Mouse (Mus musculus) hindbrain, postnatal 0 days (tissue): ENCODE data around the gene Cab39l. TPM values are rescaled to one million over a fixed set of nuclear protein-coding genes. Genes with fewer than 3 reads are reported as not detected.
"Not testable (repeated sequence)": the region's sequence is repeated elsewhere in the genome, so short reads cannot be mapped to it uniquely, and the experiment has no call there.

ENCODE experiments used
- ATAC-seq: fragments of 200-750 bp; cut with Nextera tagmentation; 2 replicates; pipeline ENCODE4 v1.8.0; 2017; ENCODE audit warnings: mild to moderate bottlenecking, moderate TSS enrichment, moderate library complexity
- DNase-seq: peaks from one replicate; pipeline ENCODE4 v3.0.0-alpha.2; 2015; ENCODE audit warnings: low spot score
- H3K27ac ChIP-seq: fragments of 300-500 bp; sonication (generic); 2 replicates; pipeline ENCODE4 v1.5.1; 2014; ENCODE audit warnings: mild to moderate bottlenecking
- H3K27me3 ChIP-seq: fragments of 300-500 bp; sonication (generic); 2 replicates; pipeline ENCODE4 v1.6.1; 2014; ENCODE audit warnings: low read length, mixed read lengths; ENCODE audit not compliant: insufficient read depth
- H3K36me3 ChIP-seq: fragments of 300-500 bp; sonication (generic); 2 replicates; pipeline ENCODE4 v1.6.1; 2014; ENCODE audit warnings: low read length, mixed read lengths; ENCODE audit not compliant: insufficient read depth
- H3K4me1 ChIP-seq: fragments of 300-500 bp; sonication (generic); 2 replicates; pipeline ENCODE4 v1.6.1; 2014; ENCODE audit warnings: antibody characterized with exemption, low read length, mixed read lengths; ENCODE audit not compliant: insufficient read depth
- H3K4me2 ChIP-seq: fragments of 300-500 bp; sonication (generic); 2 replicates; pipeline ENCODE4 v1.6.1; 2014; ENCODE audit warnings: low read depth, mild to moderate bottlenecking, low read length, moderate library complexity, mixed read lengths
- H3K4me3 ChIP-seq: fragments of 300-500 bp; sonication (generic); 2 replicates; pipeline ENCODE4 v1.5.1; 2014; ENCODE audit warnings: low read length
- H3K9ac ChIP-seq: fragments of 300-500 bp; sonication (generic); replicated peaks from 2 replicates; pipeline ENCODE4 v1.6.1; 2014; ENCODE audit warnings: mild to moderate bottlenecking, low read length, moderate library complexity, mixed read lengths
- H3K9me3 ChIP-seq: fragments of 300-500 bp; sonication (generic); 2 replicates; pipeline ENCODE4 v1.6.1; 2016; ENCODE audit warnings: low read length, mixed read lengths
- CTCF ChIP-seq: IDR thresholded peaks from 2 replicates; pipeline ENCODE4 v1.5.1; 2016; ENCODE audit warnings: antibody characterized with exemption, control low read depth, low read depth
- WGBS: fragments of 180-500 bp; shearing (Covaris S2); extraction: QIAGEN DNeasy Blood & Tissue Kit; methylation state at CpG from one replicate; pipeline ENCODE4 v1.1.7; 2014; 5-methylcytosine and 5-hydroxymethylcytosine counted together
- polyA plus RNA-seq: library from polyadenylated mRNA; unstranded; fragments of >200 nt; fragmentation: Nextera tagmentation; extraction: Ambion mirVana; gene quantifications from 2 replicates; pipeline ENCODE4 v1.2.1, GENCODE M21; 2015
- total RNA-seq: library from RNA; depleted of rRNA; stranded (reverse); fragments of >200 nt; gene quantifications from 2 replicates; pipeline ENCODE4 v1.2.3, GENCODE M21; 2014

The Cab39l gene
- total and polyA plus RNA-seq, 2 experiments from 2014 or later = 22.1 to 32.4 TPM

DNA sequence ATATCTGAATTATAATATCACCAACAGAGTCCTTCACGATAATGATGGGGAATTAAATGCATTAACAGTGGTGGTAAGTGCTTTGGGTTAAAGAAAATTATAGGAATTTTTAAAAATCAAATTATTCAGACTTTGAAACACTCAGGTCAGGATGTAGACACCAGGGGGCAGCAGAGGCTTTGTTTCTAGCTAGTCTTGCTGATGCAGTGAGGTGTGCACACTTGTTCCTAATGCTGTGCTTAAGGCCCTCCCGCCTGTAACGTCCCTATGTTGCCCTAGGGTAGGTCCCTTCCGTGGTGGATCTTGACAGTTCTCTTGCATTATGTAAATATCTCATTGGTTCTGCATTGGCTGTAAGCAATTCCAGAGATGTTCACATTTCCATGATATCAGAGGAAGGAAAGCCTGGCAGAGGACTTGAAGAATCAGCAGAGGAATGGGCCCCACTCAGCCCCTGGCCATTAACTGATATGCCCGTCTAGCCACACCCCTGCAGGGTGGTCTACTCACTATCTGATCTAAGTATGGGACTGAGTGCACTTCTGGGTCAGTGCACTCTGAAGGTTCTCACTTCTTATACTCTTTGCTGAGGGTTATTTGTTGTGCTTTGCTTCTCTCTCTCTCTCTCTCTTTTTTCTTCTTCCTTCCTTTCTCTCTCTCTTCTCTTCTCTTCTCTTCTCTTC lies 165.0 kb downstream of the Cab39l start:
- Histone ChIP-seq H3K4me3 (no peak overlapping the region), H3K4me2 (no peak overlapping the region), H3K4me1 (no peaks in the 10 kb centered on the region), H3K27ac (no peak overlapping the region), H3K36me3 (no peaks in the 10 kb centered on the region), H3K9me3 (no peaks in the 10 kb centered on the region), H3K9ac (no peak overlapping the region), H3K27me3 (0 out of 2 replicates have a peak, but pooled peaks cover 8% of the 10 kb centered on the region)
- 18% methylated on average over 5 of the region's 5 CpGs for WGBS
- peak; percentile 77 for TF ChIP-seq CTCF
- ATAC-seq (peak; percentile 70), DNase-seq (peak; percentile 85)

GRCm38 (mm10) chr14:59607021-59607420 lies 166.2 kb downstream of the Cab39l start:
- H3K27me3 ChIP-seq = 0 out of 2 replicates have a peak, but pooled peaks cover 4% of the 10 kb centered on the region
- H3K4me3 ChIP-seq = no peak overlapping the region
- H3K4me2 ChIP-seq = no peak overlapping the region
- 55% methylated on average over 3 of the region's 3 CpGs for WGBS
- no peak for TF ChIP-seq CTCF
- no peaks in the 10 kb centered on the region for H3K36me3 ChIP-seq
- no peaks in the 10 kb centered on the region for H3K4me1 ChIP-seq
- ATAC-seq (no peak), DNase-seq (no peak)
- no peak overlapping the region for H3K9ac ChIP-seq
- H3K27ac ChIP-seq = no peak overlapping the region
- H3K9me3 ChIP-seq = no peaks in the 10 kb centered on the region

DNA sequence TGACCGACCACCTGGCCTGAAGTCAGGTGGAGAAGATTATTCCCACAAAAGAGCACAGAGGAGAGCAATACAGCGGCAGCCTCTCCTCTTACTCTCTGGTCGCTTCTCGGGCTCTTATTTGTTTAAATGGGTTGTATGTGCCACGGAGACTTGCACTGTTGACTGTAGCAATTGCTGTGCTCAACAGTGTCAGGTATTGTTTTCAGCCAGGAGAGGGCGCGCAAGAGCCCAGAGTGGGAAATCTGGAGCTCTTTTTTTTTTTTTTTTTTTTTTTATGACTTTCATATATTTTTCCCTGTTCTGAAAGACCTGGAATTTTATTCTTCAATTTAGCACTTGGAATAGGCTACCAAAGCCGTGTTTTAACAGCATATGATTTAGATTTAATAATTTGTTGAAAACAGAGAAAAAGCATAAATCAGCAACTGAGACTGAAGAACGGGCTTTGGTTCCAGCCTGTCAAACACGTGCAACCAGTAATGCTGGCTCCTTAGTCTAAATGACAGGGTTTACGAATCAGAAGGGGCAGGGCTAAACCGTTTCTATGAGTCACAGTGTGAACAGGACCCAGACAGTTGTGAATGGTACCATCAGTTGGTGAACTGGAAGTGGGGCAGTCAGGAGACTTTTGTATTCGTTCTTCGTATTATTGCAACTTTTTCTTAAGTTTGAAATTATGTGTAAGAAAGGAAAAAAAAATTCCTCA lies 172.3 kb downstream of the Cab39l start:
- Histone ChIP-seq H3K9ac (no peak overlapping the region), H3K27ac (no peak overlapping the region), H3K4me1 (no peaks in the 10 kb centered on the region), H3K27me3 (no peaks in the 10 kb centered on the region), H3K36me3 (no peaks in the 10 kb centered on the region), H3K4me3 (no peak overlapping the region), H3K9me3 (no peaks in the 10 kb centered on the region), H3K4me2 (no peak overlapping the region)
- peak; percentile 77 for TF ChIP-seq CTCF
- WGBS = 49% methylated on average over 14 of the region's 14 CpGs
- ATAC-seq (no peak), DNase-seq (peak; percentile 82)

- H3K27ac ChIP-seq, ATAC-seq, H3K9ac ChIP-seq, H3K4me2 ChIP-seq, H3K4me3 ChIP-seq, H3K27me3 ChIP-seq, H3K9me3 ChIP-seq, H3K4me1 ChIP-seq, H3K36me3 ChIP-seq, DNase-seq: not testable (repeated sequence)
- 79% methylated on average over 3 of the region's 3 CpGs for whole genome bisulfite sequencing
These were observed 173.4 kb downstream of the Cab39l start for GRCm38 (mm10) chr14:59614149-59614548.

- Histone ChIP-seq H3K4me3 (no peak overlapping the region), H3K27me3 (no peaks in the 10 kb centered on the region), H3K4me2 (no peak overlapping the region), H3K36me3 (no peaks in the 10 kb centered on the region), H3K27ac (no peak overlapping the region), H3K4me1 (no peaks in the 10 kb centered on the region), H3K9ac (no peak overlapping the region), H3K9me3 (no peaks in the 10 kb centered on the region)
- 70% methylated on average over 7 of the region's 7 CpGs for WGBS
- TF ChIP-seq CTCF = no peak
- DNase-seq = no peak
- no peak for ATAC-seq
These were observed 176.0 kb downstream of the Cab39l start for GRCm38 (mm10) chr14:59616802-59617201.

DNA sequence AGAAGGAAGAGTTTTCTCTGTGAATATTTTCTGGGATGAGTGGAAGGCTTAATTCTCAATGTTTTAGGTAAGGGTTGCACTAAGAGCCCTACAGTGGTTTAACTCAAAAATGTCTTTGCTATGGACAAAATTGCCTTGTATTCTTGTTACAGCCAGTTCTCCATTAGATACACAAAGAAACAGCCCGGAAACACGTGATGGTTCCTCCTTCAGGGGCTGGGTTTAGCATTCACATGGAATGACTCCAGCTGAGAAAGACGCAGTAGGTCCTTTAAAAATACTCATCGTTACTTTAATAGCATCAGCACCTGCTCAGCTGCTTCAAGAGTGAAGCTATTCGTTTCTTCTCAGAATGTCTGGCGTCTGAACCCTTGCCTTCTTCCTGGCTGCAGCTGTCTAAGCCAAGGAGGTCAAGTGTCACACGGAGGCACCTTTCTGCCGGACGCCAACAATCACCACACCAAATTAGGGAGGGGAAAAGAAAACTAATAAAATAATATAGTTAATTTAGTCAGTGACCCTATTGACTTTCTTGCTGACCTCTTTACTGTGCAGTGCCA lies 183.6 kb downstream of the Cab39l start:
- peak overlapping the region; percentile 73; the same call in 1 of the 2 replicates for H3K4me2 ChIP-seq
- no peaks in the 10 kb centered on the region for H3K36me3 ChIP-seq
- H3K9me3 ChIP-seq = no peaks in the 10 kb centered on the region
- no peak for ATAC-seq
- H3K4me1 ChIP-seq = no peaks in the 10 kb centered on the region
- no peak overlapping the region for H3K9ac ChIP-seq
- 39% methylated on average over 9 of the region's 9 CpGs for WGBS
- H3K27ac ChIP-seq = no peak overlapping the region
- H3K4me3 ChIP-seq = no peak overlapping the region
- H3K27me3 ChIP-seq = no peaks in the 10 kb centered on the region; the same call in 1 of the 2 replicates
- no peak for DNase-seq
- no peak for TF ChIP-seq CTCF
